Mouse (Mus musculus) heart, embryonic 16.5 days (tissue): Measurements from ENCODE around the gene Grap2. TPM values are rescaled to one million over a fixed set of nuclear protein-coding genes. Genes with fewer than 3 reads are reported as not detected.

Experiments used
- ATAC-seq: fragments of 200-750 bp; cut with Nextera tagmentation; replicated peaks from 2 replicates; pipeline ENCODE4 v1.8.0; 2017; ENCODE audit warnings: moderate number of reproducible peaks; ENCODE audit not compliant: insufficient read depth, low FRiP score; ENCODE audit errors: extremely low read depth
- H3K27ac ChIP-seq: fragments of 300-500 bp; sonication (generic); 2 replicates; pipeline ENCODE4 v1.5.1; 2014; ENCODE audit warnings: mild to moderate bottlenecking, low read length, control low read depth, moderate library complexity
- H3K27me3 ChIP-seq: fragments of 300-500 bp; sonication (generic); 2 replicates; pipeline ENCODE4 v1.6.1; 2014; ENCODE audit warnings: low read length, mixed read lengths; ENCODE audit not compliant: control insufficient read depth, insufficient read depth
- H3K36me3 ChIP-seq: fragments of 300-500 bp; sonication (generic); 2 replicates; pipeline ENCODE4 v1.6.1; 2014; ENCODE audit not compliant: control insufficient read depth, insufficient read depth
- H3K4me1 ChIP-seq: fragments of 300-500 bp; sonication (generic); 2 replicates; pipeline ENCODE4 v1.6.1; 2014; ENCODE audit warnings: low read length, mixed read lengths; ENCODE audit not compliant: control insufficient read depth, insufficient read depth
- H3K4me2 ChIP-seq: fragments of 300-500 bp; sonication (generic); 2 replicates; pipeline ENCODE4 v1.6.1; 2014; ENCODE audit warnings: low read depth, mild to moderate bottlenecking, control low read depth, low read length
- H3K4me3 ChIP-seq: fragments of 300-500 bp; sonication (generic); 2 replicates; pipeline ENCODE4 v1.5.1; 2014; ENCODE audit warnings: mild to moderate bottlenecking, control low read depth, low read length
- H3K9ac ChIP-seq: fragments of 300-500 bp; sonication (generic); 2 replicates; pipeline ENCODE4 v1.6.1; 2014; ENCODE audit warnings: low read length, control low read depth
- H3K9me3 ChIP-seq: fragments of 300-500 bp; sonication (generic); replicated peaks from 2 replicates; pipeline ENCODE4 v1.6.1; 2016; ENCODE audit warnings: low read length; ENCODE audit not compliant: control insufficient read depth
- WGBS: fragments of 180-500 bp; shearing (Covaris S2); extraction: QIAGEN DNeasy Blood & Tissue Kit; methylation state at CpG from one replicate; pipeline ENCODE4 v1.1.7; 2014; 5-methylcytosine and 5-hydroxymethylcytosine counted together
- polyA plus RNA-seq: library from polyadenylated mRNA; unstranded; fragments of >200 nt; fragmentation: Nextera tagmentation; extraction: Ambion mirVana; gene quantifications from 2 replicates; pipeline ENCODE4 v1.2.1, GENCODE M21; 2015

Grap2 gene
- polyA plus RNA-seq: 3.0 and 4.9 TPM in 2 replicates

- H3K4me3 ChIP-seq: peak within 1 kb of the TSS; percentile 35
- peak; percentile 77; the same call in 1 of the 2 replicates for ATAC-seq
These were observed at the start of gene Grap2 for GRCm38 (mm10) chr15:80572291-80572690. TSS of gene Grap2 (plus strand) at chr15:80572594.

DNA sequence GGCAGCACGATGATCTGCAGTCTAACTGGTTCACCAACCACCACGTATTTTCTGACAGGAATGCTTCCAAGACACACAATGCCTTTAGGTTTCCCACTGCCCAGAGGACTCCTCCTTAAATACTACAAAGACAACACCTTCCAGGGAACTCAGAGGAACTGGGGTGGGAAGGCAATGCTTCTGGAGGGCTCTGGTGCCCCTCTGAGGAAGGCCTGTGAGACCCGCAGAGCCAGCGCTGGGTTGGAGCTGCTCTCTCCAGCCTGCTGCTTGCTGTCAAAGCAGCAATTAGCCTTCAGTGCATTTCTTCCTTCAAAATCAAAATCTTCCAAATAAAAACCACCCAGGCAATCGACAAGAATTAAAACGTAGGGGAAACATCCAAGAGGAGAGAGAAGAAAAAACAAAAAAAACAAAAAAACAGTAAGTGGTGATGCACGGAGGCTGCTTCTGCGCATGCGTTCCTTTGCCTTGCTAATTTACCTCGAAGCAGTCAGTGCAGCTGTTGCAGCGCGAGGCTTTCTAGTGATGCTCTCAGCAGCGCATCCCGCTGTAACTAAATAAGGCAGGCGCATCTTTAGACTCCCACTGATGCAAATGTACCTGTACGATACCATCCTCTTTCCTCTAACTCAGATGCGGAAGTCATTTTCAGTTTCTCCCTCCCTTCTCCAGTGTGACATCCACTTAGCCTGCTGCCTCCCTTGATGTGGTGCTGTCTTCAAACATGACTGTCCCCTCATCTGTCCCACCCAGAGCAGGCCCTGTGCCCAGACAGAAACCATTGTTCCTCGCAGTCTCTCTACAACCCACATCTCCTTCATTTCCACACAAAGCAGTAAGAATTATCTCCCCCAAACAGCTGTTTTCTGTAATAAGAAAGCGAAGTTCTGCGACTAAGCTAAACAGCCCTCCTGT is 42.2 kb upstream of the Grap2 start:
- 56% methylated on average over 20 of the region's 20 CpGs for WGBS
- H3K9me3 ChIP-seq: no peaks in the 10 kb centered on the region; the same call in 1 of the 2 replicates
- no peaks in the 10 kb centered on the region for H3K4me1 ChIP-seq
- H3K9ac ChIP-seq: no peak overlapping the region
- H3K27ac ChIP-seq: no peak overlapping the region
- H3K4me3 ChIP-seq: no peak overlapping the region
- H3K36me3 ChIP-seq: no peaks in the 10 kb centered on the region
- no peak for ATAC-seq
- no peak overlapping the region for H3K4me2 ChIP-seq
- no peaks in the 10 kb centered on the region for H3K27me3 ChIP-seq

More at GRCm38 (mm10) chr15:80572291-80572690, at the start of gene Grap2:
- Histone ChIP-seq H3K27ac (peak within 1 kb of the TSS; percentile 65), H3K4me2 (peak within 1 kb of the TSS; percentile 39), H3K9me3 (no peaks in the 10 kb centered on the region), H3K4me1 (no peaks in the 10 kb centered on the region; the same call in 1 of the 2 replicates), H3K9ac (peak within 1 kb of the TSS; percentile 13; the same call in 1 of the 2 replicates), H3K27me3 (peaks cover 26% of the 10 kb centered on the region), H3K36me3 (no peaks in the 10 kb centered on the region)
- 55% methylated on average over 12 of the region's 12 CpGs for WGBS

DNA sequence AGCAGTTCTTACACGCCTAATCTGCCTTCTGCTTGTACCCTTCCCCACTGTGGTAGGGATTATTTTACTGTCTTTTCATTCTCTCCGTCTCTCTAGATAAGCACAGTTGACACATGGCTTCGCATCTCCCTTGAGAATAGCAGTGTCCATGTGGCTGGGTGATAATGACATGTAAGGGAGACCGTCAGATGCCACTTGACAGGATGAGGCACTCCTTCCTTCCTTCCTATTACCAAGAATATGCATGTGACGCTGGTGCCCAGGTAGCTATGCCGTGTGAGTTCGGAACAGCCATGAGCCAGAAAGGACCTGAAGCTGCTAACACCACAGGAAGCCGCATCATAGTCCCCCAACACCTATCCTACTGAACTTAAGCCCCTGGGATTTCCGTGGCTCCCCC is 41.4 kb upstream of the Grap2 start:
- no peak for ATAC-seq
- H3K9me3 ChIP-seq: no peaks in the 10 kb centered on the region
- no peaks in the 10 kb centered on the region for H3K4me1 ChIP-seq
- no peaks in the 10 kb centered on the region for H3K36me3 ChIP-seq
- no peak overlapping the region for H3K4me3 ChIP-seq
- no peak overlapping the region for H3K4me2 ChIP-seq
- no peak overlapping the region for H3K9ac ChIP-seq
- WGBS: 69% methylated on average over 9 of the region's 9 CpGs
- H3K27me3 ChIP-seq: no peaks in the 10 kb centered on the region
- no peak overlapping the region for H3K27ac ChIP-seq

GRCm38 (mm10) chr15:80532281-80533072 is 39.9 kb upstream of the Grap2 start:
- H3K4me2 ChIP-seq: no peak overlapping the region
- H3K27ac ChIP-seq: no peak overlapping the region
- H3K9ac ChIP-seq: no peak overlapping the region
- H3K4me3 ChIP-seq: no peak overlapping the region
- 68% methylated on average over 8 of the region's 8 CpGs for WGBS
- no peaks in the 10 kb centered on the region for H3K4me1 ChIP-seq
- H3K36me3 ChIP-seq: no peaks in the 10 kb centered on the region
- no peak for ATAC-seq
- H3K27me3 ChIP-seq: no peaks in the 10 kb centered on the region
- H3K9me3 ChIP-seq: no peaks in the 10 kb centered on the region

- Histone ChIP-seq H3K9me3 (no peaks in the 10 kb centered on the region), H3K4me1 (no peaks in the 10 kb centered on the region), H3K4me3 (no peak overlapping the region), H3K9ac (no peak overlapping the region), H3K36me3 (no peaks in the 10 kb centered on the region), H3K27me3 (no peaks in the 10 kb centered on the region), H3K27ac (no peak overlapping the region), H3K4me2 (no peak overlapping the region)
- no peak for ATAC-seq
- WGBS: 51% methylated on average over 6 of the region's 6 CpGs
These were observed 39.1 kb upstream of the Grap2 start for GRCm38 (mm10) chr15:80533274-80533673.

GRCm38 (mm10) chr15:80536051-80536450 is 36.3 kb upstream of the Grap2 start:
- Histone ChIP-seq H3K27ac (no peak overlapping the region), H3K27me3 (no peaks in the 10 kb centered on the region), H3K4me1 (no peaks in the 10 kb centered on the region), H3K9me3 (no peaks in the 10 kb centered on the region), H3K4me2 (no peak overlapping the region), H3K4me3 (no peak overlapping the region), H3K9ac (no peak overlapping the region), H3K36me3 (no peaks in the 10 kb centered on the region)
- ATAC-seq: no peak
- WGBS: 70% methylated on average over 2 of the region's 2 CpGs

DNA sequence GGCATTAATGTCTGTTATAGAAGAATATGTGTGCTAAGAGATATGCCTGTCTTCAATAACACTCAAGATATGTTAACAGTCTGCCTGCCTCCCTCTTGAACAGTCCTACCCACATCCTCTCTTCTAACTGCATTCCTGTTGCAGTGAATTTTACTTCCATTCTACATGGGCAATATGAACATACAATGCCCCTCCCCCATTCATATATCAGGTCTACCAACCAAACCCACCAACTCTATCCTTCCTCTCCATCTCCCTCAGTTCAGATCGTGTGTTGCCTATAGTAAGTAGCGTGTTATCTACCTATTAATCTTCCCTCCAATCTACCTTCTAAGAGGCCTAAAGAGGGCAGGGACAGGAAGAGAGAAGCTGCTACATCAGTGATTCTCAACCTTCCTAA is 34.3 kb upstream of the Grap2 start:
- Histone ChIP-seq H3K4me2 (no peak overlapping the region), H3K36me3 (no peaks in the 10 kb centered on the region), H3K27ac (0 out of 2 replicates have a peak overlapping the region, but pooled peaks have one; percentile 46), H3K27me3 (no peaks in the 10 kb centered on the region), H3K9ac (no peak overlapping the region), H3K4me3 (no peak overlapping the region), H3K9me3 (no peaks in the 10 kb centered on the region), H3K4me1 (no peaks in the 10 kb centered on the region)
- WGBS: 88% methylated on average over 2 of the region's 2 CpGs
- no peak for ATAC-seq

DNA sequence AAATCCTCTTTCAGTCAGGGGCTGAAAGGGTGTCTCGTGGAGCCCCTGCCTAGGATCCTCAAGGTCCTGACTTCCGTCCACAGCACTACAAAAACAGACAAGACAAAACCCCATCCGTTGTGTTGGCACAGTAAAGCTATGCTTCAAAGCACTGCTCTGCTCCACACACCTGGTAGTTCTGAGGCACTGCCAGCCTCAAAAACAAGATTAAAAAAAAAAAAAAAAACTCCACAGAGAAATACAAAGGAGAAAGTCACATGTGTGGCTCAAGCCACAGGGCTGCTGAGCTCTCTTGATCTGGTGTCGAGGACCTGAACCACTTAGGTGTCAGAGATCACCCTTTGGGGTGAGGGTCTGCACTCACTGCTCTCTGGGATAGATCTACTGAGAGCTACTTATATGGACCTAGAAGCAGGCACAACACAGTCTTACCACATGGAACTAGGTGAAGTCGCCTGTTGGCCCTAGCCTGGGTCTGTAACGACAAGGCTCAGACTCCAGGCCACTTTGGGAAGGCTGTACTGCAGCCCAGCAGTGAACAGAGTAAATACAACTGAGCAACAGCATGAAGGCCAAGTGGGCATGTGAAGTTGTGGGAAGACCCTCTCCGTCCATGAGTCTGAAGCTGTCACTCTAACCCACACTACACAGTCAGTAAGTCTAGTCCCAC is 33.6 kb upstream of the Grap2 start:
- peak; percentile 45; the same call in 1 of the 2 replicates for ATAC-seq
- no peaks in the 10 kb centered on the region for H3K4me1 ChIP-seq
- no peak overlapping the region for H3K9ac ChIP-seq
- H3K9me3 ChIP-seq: no peaks in the 10 kb centered on the region
- H3K4me2 ChIP-seq: no peak overlapping the region
- H3K27me3 ChIP-seq: no peaks in the 10 kb centered on the region
- peak overlapping the region; percentile 61 for H3K27ac ChIP-seq
- H3K4me3 ChIP-seq: no peak overlapping the region
- 76% methylated on average over 7 of the region's 7 CpGs for WGBS
- no peaks in the 10 kb centered on the region for H3K36me3 ChIP-seq
